Mouse (Mus musculus) c-Kit-positive CD71-positive TER-119-positive erythroid progenitor cells, embryonic 14.5 days (primary cell): ENCODE measurements at regions not wholly inside any gene's neighbourhood (a gene's known extent, or its start where the extent isn't known, plus 50 kb on each side); places are given as distances from the start of the nearest gene placed in this dataset.

Experiments used
- DNase-seq: peaks from one replicate; pipeline ENCODE4 v3.0.0-alpha.2; 2013; ENCODE audit warnings: low spot score

DNA sequence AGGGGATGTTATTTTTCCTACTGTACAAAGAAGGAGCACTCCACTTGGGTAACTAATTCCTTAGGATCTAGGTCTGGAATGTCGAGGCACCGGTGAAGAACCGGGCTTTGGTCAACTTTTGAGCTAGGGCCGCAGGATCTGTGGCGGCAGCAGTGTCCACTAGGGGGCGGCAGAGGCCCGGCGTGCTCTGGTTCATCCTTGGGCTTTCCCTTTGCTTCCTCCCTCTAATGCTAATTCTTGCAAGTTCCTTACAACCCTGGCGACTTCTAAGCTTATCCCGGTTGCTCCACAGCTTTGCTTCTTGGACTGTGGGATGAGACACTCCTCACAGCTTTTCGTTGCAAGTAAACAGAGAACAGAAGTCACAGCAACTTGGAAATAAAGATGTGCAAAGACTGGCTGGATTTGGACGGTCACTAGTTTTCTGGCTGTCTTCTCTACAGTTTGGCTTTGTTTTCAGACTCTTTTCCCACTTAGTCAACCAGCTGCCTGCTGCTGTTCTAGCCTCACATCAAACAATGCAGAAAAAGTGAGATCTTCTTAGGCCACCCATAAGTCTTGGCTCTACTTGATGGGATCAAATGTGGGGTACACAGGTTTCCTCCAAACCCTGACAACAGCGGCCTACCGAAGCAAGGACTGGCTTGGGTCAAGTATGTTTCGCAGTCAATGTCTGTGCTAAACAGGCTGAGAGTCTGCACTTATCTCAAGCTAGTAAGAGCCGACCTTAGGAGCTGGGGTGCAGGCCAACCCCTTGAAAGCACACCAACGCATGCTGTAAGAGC is 51.2 kb upstream of the Tmem72 start:
- peak; percentile 20 for DNase-seq

DNA sequence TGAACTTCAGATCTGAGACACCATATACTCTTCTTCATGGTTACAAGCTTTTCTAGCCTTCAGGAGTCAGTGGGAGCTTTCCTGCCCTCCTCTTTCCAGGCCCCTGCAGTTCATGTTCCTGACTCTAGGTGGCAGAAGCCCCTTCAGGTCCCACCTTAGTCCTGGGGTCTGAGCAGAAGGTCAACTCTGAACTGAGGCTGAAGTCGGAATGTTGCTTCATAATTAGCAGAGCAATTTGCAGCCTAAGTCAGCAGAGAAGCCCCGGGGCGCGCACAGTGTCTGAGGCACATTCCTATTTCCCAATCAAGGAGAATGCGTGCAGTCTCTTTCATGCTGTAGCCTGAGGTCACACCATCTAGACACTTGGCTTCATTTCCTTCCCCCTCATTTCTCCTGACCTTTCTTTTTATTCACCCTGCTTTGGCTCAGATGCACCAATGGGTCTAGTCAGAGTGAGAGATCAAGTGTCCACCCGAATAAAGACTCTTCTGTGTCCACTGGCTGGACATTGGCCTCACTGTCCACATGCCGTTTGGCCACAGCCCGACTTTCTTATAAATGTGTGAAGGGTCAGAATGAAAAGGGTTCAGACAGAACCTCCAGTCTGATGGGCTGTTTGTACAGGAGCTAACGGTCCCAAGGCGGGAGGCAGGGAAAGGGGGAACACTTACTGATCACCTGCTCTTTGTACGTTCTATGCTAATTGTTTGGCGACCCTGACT is 58.4 kb upstream of the Tmem72 start:
- no peak for DNase-seq

DNA sequence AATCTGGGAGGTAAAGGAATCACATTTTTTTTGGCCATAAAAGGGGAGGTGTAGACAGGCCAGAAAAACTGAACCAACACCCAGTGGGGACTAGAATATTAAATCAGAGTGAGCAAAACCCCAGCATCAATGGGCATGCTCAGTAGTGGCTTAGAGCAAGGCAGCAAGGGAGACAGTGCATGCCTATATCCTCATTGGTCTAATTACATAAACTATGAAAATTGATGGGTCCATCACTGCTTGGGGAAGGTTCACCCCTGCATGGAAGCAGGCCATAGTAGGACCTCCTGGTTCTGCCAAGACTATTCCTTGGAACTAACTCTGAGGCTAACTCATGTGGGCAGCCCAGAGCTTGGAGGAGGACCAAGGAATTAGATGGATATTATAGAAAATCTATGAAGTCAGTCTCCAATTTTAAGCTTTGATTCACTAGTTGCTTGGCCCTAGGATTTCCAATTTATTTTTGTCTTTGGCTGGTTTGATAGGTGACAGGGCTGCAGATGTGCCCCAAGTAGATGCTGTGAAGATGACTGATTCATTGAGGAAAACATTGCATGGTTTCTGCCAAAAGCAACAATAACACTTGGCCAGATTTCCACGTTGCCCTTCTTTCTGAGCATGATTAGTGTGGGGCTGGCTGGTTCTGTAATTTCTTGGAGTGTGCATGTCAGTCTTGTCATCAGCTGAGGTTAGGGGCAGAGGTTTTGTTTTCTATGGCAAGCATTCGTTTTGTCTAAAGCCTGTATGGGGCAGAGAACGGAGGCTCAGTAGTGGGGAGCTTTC is 70.0 kb upstream of the Tmem72 start:
- no peak for DNase-seq

DNA sequence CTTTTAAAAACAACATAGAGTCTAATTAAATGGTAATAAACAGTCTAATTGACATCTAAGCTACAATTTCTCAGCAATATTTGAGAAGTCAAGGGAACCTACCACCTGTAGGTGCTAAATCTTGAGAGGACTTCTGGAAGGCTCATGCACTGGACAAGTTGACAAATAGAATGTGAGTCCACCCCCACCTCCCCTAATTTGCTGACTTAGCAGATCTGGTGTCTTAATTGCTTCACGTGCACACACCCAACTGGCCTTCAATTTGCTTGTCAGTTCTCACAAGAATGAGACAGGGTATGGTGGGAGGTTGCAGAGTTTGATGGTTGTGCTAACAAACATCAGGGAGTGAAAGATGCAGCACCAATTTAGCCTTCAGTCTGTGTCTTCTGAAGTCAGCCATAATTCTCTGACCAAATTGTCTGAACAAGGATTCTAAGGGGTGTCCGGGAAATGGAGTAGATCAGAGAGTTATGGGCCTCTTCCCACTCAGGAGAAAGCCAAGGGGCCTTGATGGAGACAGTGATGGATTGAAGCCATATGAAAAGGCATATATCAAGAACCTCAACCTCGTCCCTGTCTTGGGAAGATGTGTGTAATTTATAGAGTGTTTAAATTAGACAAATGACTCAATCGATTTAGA is 76.7 kb upstream of the Tmem72 start:
- no peak for DNase-seq

DNA sequence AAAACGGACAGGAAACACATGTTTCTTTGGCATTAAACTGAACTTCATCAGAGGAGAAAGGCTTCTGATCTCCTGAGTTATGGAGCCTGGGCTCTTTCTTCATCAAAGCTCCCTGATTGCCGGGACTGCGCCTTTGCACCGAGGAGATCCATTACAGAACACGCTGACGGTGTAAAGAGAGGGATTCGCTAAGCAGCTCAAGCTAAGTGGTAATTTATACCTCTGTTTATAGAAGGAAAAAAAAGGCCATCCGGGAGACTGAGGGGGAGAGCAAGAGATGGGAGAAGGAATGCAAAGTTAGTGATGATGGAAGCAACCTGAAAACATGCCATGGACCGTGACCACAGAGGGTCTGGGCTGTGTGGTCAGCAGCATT is 77.2 kb upstream of the Tmem72 start:
- no peak for DNase-seq

DNA sequence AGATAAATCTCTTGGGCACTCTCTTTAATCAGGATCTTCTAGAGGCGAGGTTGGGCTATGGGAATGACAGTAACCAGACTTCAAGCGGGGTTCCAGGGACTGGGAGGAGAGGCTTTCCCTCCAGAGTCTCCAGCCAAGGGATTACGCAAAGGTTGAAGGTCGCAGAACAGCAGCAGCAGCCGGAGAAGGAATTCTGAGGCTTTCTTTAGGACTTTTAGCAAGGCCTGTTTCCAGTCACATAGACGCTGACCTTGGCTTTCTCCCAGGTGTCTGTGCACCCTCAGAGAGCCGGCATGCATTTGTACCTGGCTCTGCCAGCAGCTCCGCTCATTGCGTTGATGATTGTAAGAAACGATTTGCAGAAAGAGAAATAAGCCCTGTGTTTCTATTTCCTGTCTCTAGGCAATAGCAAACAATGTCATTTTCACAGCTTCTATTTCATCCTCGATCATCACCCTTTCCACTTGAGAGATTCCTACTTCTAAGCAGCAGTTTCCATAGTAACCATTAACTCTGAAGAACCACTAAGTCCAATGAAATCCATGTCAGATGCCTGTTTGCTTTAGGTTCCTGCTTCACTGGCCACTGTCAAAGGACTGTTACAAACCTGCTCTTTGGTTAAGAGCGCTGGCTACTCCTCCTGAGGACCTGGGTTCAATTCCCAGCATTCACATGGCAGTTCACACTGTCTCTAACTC is 104.7 kb upstream of the Tmem72 start:
- DNase-seq = no peak

DNA sequence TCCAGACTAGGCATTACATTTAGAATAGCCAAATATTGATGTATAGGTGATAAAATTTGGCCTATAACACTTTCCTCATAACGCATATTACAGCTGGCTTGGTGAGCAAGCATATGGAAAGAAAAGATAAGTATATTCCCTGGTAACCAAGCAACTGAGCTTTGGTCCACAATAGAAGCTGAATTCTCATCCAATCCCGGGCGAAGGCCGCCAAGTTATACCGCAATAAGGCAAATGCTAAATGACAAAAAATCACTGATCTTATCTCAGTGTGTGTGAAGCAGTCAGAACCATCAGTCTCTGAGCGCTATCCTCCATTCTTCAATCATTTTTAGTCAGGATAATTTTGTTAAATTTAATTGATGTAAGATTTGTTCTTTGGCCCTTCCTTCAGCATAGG is 105.9 kb upstream of the Tmem72 start:
- DNase-seq = no peak

DNA sequence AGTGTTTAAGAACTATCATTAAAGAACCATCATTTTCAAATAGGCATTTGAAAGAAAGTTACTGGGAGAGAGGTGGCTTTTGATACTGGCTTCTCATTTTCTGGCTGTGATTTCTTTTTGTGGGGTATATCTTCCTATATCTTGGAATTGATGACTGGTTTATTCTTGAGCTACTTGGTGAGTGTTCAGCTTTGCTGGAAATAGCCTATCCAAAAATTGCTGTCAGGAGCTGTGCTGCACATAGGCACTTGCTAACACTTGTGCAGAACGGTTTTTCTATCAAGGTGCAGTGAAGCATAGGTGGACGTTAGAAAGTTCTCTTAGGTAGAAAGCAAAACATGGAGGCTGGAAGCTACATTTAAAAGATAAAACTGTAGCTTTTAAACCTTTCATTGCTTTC is 108.9 kb upstream of the Tmem72 start:
- no peak for DNase-seq

DNA sequence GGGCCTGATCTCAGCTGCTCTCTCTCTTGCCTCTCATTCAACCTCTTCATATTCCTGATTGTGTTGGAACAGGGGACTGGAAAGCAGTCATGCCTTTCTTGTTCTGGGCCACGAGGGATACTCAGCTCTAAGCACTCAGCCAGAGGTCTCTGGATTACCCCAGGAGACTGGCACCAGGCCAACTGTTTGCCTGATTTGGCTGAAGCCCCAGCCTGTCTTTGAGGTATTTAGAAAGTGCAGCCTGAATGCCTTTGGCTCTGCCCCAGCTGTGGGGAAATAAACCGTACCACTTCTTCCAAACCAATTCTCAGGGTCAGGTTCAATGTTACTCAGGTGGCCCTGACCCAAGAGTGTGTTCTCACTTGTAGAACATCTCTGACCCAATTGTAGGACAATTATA is 112.6 kb upstream of the Tmem72 start:
- no peak for DNase-seq

DNA sequence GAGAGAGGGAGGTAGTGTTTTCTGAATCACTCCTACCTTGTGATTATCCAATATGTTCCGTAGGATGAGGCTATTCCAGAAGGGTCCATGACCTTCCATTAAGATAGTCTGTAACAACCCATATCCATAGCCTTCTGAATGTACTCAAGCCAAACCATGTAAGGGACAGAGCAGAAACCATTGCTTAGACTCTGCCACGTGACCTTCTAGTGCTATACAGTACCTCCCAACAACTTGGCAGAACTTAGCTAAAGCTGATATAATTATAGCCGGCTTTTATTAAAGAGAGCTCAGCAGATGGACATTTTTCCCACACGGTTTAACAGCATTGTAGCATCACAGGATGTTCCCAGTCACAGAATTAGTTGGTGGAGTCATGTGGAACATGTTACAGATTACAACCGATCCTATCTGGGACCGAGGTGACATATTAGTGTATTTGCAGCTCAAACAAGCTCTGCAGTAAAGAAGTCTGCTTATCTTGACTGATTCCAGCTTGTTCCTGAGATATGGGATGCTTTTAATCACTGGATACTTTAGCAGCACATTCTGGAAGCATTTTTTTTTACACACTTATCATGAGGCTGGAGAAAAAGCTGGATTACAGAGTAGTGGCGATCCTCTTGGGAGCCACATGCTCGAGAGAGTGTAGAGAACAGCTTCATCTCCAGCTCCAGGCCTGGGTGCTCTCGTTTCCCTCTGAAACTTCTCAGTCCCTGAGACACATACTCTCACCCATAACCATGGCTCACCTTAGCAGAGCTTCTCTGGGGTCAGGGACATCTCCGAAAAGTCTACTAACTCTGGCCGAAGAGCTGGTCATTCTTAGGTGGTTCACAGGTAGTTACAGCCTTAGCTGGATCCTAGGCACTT is 129.5 kb upstream of the Tmem72 start:
- DNase-seq = no peak

DNA sequence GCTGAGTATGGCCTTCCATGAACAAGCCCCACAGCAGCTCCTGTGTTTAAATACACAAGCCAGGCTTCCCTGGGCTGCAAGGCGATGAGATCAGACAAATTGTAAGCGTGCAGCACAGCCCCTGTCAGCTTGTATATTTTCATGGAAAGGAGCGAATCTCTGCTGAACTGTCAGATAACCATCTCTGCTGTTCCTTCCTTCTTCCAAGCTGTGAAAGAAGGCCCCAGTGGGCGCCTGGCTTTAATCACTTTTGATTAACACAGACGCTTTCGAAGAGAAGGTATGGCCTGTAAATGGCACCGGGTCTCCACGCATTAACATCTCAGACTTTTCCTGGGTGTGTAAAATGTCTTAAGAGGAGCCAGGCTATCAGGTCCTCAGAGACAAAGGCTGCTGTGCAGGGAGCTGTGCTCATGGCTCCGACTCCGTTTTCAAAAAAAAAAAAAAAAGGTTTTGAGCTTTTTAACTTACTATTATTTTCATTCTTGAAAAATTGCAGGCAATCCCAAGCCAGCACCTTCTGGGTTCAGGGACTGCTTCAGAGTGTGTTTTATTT is 131.9 kb upstream of the Tmem72 start:
- no peak for DNase-seq

DNA sequence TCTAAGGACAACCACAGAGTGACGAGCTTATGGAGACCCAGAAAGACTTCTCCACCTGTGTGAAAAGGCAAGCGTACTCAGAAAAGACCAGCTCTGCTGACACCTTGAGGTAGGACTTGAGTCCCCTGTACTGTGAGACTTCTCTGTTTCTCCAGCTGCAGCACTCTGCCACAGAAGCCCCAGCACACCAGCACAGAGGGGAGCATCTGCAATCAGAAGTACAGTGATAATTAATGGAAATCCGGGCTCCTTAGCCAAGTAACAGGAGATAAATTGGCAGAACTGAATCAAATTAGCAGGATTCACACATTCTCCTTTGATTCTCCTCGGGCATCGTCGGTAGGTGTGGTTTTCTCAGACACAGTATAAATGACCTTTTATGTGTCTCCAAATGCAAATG is 137.3 kb upstream of the Tmem72 start:
- no peak for DNase-seq

DNA sequence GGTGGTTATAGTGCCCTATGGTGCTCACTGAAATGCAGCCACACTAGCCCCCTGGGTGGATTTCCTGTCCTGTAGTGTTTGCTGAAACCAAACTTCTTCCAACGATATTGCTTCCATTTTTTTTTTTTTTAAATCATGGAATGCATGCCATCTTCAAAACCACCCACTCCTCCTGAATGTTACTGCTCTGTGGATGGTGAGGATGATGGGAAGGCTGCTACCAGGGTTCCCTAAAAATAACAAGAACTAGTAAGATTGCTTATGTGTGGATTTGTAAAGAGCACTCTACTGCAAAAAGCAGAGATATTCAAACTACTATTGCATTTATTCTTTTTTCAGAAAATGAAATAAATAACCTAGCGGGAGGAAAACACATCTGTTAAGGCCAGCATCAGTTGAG is 139.4 kb upstream of the Tmem72 start:
- no peak for DNase-seq

DNA sequence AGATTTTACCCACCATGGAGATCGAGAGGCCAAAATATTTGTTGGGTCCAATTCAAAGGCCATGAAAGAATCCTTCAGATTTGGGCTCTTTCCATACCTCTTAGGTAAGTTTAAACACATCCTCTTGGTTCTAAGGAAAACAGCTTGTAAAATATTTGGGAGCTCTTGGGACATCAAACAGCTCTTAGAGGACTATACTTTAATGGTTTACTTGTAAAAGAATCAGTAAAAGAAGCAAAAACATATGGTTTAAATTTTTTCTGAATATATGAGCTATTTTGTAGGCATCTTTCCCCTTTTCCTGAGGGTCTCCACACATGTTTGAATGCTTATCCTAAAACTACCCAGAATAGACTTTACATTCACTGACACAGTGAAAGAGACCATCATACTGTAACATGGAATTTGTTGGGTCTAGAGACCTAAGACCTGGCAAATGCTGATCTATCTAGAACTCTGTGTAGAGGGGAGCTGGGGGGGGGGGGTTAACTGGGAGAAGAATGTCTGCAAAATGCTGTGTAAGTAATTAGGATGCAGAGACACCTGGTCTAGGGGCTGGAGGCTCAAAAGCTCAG is 140.3 kb upstream of the Tmem72 start:
- no peak for DNase-seq

DNA sequence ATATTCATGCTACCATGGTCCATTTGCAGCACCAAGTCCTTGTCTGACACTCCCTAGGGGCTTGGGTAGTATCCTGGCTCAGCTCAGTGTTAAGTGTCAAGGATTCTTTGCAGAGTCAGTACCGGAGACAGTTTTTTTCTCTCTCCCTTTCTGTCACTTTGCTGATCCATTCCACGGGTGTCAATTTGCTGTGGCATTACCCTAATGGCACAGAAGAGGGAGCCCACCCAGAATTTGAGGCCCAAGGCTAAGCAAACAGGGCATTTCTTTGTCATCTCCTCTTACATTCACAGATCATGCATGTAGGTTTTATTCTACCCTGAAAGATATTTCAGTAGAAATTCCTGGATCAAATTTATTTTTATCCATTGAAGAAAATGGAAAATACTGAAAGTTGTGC is 146.4 kb upstream of the Tmem72 start:
- no peak for DNase-seq

DNA sequence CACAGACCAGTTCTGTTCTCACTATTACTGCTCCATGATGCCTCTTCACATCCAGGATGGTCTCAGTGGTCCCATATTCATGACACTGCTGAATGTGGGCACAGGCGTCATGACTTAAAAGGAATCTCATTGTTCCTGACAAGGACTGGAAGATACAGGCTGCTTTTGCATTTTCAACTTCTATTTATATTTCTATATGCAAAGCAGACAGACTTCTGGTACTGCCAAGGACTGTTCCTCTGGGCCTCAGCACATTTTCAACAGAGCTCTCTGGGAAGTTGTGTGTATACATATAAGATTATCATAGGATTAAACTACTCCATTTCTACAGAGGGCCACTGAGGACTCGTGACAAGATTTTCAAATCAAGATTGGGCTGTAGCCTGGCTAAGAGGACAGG is 146.9 kb upstream of the Tmem72 start:
- no peak for DNase-seq

DNA sequence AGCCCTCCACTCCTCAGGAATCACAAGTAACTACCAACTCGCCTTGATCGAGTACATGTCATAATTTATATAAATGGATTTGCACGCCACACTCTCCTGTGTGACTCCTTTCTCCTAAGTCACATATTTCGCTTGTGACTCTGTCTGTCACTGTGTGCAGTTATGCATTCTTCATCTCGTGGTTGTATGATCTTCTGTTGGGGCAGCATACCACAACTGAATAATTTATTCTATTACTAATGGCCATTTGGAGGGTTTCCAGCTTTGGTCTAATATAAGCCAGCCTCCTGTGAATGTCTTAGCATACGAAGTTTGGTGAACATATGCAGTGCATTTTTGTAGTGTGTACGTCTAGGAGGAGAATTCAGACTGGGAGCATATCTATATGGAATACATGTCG is 176.6 kb upstream of the Tmem72 start:
- no peak for DNase-seq

DNA sequence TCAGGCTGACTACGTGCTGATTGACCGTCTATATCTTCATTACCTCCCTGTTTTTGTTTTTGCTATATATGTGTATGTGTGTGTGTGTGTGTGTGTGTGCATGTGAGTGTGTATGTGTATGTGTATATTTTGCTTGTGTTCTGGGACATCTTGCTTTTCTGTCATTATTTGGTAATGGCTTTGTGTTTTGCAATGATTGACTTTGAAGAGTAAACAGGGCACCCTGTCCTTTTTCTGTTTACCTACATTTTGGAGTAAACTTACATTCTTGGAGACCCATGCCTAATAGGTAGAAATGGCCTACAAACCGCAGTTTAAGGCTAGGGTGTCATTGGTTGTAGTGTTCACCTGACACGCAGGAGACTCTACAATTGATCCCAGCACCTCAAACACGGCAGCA is 177.5 kb upstream of the Tmem72 start:
- DNase-seq = no peak

DNA sequence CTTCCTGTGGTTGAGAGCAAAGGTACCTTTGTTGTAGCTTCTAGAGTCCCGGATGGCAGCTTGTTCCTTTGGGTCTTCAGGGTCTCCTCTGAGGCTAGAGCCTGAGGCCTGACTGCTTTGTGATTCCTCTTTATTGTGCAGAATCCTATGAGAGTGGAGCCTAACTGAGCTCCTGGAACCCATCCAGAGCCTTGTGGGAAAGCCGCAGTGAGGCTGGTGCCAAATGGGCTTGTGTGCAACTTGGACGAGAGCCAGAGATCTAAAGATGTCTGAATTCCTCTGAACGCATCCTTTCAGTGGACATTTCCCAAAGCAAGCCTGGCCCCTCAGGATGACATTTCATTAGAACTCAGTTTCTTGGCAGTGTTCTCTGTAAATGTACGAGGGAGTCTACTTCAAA is 178.4 kb upstream of the Tmem72 start:
- DNase-seq = no peak

DNA sequence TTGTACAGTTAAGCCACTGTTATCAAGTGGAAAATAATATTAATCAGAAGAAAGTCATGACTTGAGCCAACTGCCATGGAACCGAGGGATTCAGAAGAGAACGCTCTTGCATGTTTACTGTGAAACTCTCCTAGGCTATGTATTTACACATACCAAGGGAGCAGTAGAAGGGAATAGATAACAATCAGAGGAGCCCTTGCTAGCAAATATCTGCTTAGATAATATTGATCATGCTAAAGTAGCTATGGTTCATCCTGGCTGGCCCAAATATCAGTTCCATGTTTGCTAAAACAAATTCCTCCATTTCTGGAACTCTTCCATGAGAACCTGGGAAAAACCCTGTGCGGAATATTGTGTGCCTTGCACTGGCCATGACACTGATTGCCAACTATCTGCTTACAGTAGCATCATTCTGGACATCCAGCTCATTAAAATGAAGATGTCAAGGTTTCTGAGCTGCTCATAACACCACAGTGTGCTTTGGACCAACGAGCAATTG is 179.5 kb upstream of the Tmem72 start:
- DNase-seq = no peak
